Mouse (Mus musculus): Measurements from ENCODE around the gene Dhx33.

The Dhx33 gene

GRCm38 (mm10) chr11:70982030-70982429, 22.2 kb downstream of the Dhx33 start:
- DNase-seq (ENCODE audit: low spot score in 2 of 2): no peak

- DNase-seq (ENCODE audit: low spot score in 2 of 2): no peak
Measured at GRCm38 (mm10) chr11:70980751-70981510, 23.3 kb downstream of the Dhx33 start.

- no peak for DNase-seq (ENCODE audit: low spot score in 2 of 2)
Measured at GRCm38 (mm10) chr11:70980232-70980631, 24.0 kb downstream of the Dhx33 start.

GRCm38 (mm10) chr11:70977293-70977692, 26.9 kb downstream of the Dhx33 start:
- no peak for DNase-seq (ENCODE audit: low spot score in 2 of 2)

GRCm38 (mm10) chr11:70975193-70975592, 29.0 kb downstream of the Dhx33 start:
- DNase-seq (ENCODE audit: low spot score in 2 of 2): no peak

- no peak for DNase-seq (ENCODE audit: low spot score in 2 of 2)
Measured at GRCm38 (mm10) chr11:70973947-70974346, 30.3 kb downstream of the Dhx33 start.

- DNase-seq (ENCODE audit: low spot score in 2 of 2): no peak
Measured at GRCm38 (mm10) chr11:70972586-70972985, 31.7 kb downstream of the Dhx33 start.

GRCm38 (mm10) chr11:70970560-70971540, 33.4 kb downstream of the Dhx33 start:
- DNase-seq (ENCODE audit: low spot score in 2 of 2): no peak

- DNase-seq (ENCODE audit: low spot score in 2 of 2): peak; percentile 77 to 91
Measured at GRCm38 (mm10) chr11:70969821-70970559, 34.2 kb downstream of the Dhx33 start, which contains the start of the genes Nup88 and Rpain. Nup88 (minus strand) TSS chr11:70969973. Rpain (plus strand) TSS chr11:70970213.

GRCm38 (mm10) chr11:70969271-70969794, 34.9 kb downstream of the Dhx33 start:
- DNase-seq (ENCODE audit: low spot score in 2 of 2): no peak

- no peak for DNase-seq (ENCODE audit: low spot score in 2 of 2)
Measured at GRCm38 (mm10) chr11:70964222-70964907, 39.9 kb downstream of the Dhx33 start.

- DNase-seq (ENCODE audit: low spot score in 2 of 2): no peak
Measured at GRCm38 (mm10) chr11:70960786-70961554, 43.3 kb downstream of the Dhx33 start.

GRCm38 (mm10) chr11:70954711-70955110, 49.5 kb downstream of the Dhx33 start:
- DNase-seq (ENCODE audit: low spot score in 2 of 2): no peak

- DNase-seq (ENCODE audit: low spot score in 2 of 2): no peak
Measured at GRCm38 (mm10) chr11:70944935-70945817, 59.1 kb downstream of the Dhx33 start.

GRCm38 (mm10) chr11:70943651-70944050, 60.6 kb downstream of the Dhx33 start:
- no peak for DNase-seq (ENCODE audit: low spot score in 2 of 2)

GRCm38 (mm10) chr11:70942596-70942995, 61.6 kb downstream of the Dhx33 start:
- no peak for DNase-seq (ENCODE audit: low spot score in 2 of 2)

- no peak for DNase-seq (ENCODE audit: low spot score in 2 of 2)
Measured at GRCm38 (mm10) chr11:70935316-70935715, 68.9 kb downstream of the Dhx33 start.
